Mouse (Mus musculus) forebrain, embryonic 10.5 days (tissue): ENCODE results near the gene Kctd6. TPM values are rescaled to one million over a fixed set of nuclear protein-coding genes. Genes with fewer than 3 reads are reported as not detected.
"Not testable (repeated sequence)": the region's sequence is repeated elsewhere in the genome, so short reads cannot be mapped to it uniquely, and the experiment has no call there.

Source experiments
- DNase-seq: peaks from one replicate; pipeline ENCODE4 v3.0.0-alpha.2; 2017; ENCODE audit warnings: low spot score; ENCODE audit errors: extremely low spot score
- H3K27ac ChIP-seq: fragments of 300-500 bp; sonication (generic); 2 replicates; pipeline ENCODE4 v1.5.1; 2016; ENCODE audit warnings: mild to moderate bottlenecking
- H3K27me3 ChIP-seq: fragments of 300-500 bp; sonication (generic); 2 replicates; pipeline ENCODE4 v1.6.1; 2016; ENCODE audit warnings: mild to moderate bottlenecking; ENCODE audit not compliant: poor library complexity, severe bottlenecking
- H3K36me3 ChIP-seq: fragments of 300-500 bp; sonication (generic); replicated peaks from 2 replicates; pipeline ENCODE4 v1.6.1; 2016; ENCODE audit warnings: mild to moderate bottlenecking, moderate library complexity
- H3K4me1 ChIP-seq: fragments of 300-500 bp; sonication (generic); 2 replicates; pipeline ENCODE4 v1.6.1; 2016
- H3K4me3 ChIP-seq: fragments of 300-500 bp; sonication (generic); 2 replicates; pipeline ENCODE4 v1.5.1; 2016; ENCODE audit warnings: mild to moderate bottlenecking, moderate library complexity
- H3K9me3 ChIP-seq: fragments of 300-500 bp; sonication (generic); 2 replicates; pipeline ENCODE4 v1.6.1; 2016; ENCODE audit warnings: mild to moderate bottlenecking, moderate library complexity
- WGBS: fragments of 180-500 bp; shearing (Covaris S2); methylation state at CpG from one replicate; pipeline ENCODE4 v1.1.7; 2016; 5-methylcytosine and 5-hydroxymethylcytosine counted together
- polyA plus RNA-seq: library from polyadenylated mRNA; unstranded; fragments of >200 nt; fragmentation: Nextera tagmentation; extraction: Ambion mirVana; gene quantifications from 2 replicates; pipeline ENCODE4 v1.2.1, GENCODE M21; 2016

Gene Kctd6
- 2.8 and 3.1 TPM in 2 replicates for polyA plus RNA-seq

DNA sequence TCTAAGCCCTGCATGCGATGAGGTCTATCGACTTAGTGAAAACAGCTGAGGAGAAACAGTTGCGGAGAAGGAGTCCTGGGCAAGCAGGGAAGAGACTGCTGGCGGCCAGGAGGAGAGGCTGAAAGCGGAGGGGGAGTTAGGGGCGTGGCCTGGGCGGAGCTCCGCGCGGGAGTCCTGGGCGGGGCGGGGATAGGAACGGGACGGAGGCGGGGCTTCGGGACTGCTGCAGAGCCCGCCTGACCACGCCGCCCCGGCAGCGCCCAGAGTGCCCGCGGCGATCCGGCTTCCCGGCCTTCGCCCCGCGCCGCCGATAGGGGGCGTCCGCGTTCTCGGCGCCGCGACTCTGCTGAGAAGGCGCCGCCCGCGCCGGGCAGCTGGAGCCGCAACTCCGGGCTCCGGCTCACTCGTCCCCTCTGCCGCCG, at the start of gene Kctd6:
Gene Kctd6, plus strand, starts transcription at position 338 of the 422 bp plus-strand sequence.
- under 1% methylated on average over 30 of the region's 49 CpGs for WGBS
- Histone ChIP-seq H3K36me3 (no peaks in the 10 kb centered on the region), H3K27me3 (peaks cover 30% of the 10 kb centered on the region), H3K4me1 (peaks cover 42% of the 10 kb centered on the region), H3K4me3 (peak within 1 kb of the TSS; percentile 72), H3K9me3 (no peaks in the 10 kb centered on the region), H3K27ac (peak within 1 kb of the TSS; percentile 94)
- peak; percentile 98 for DNase-seq

- Histone ChIP-seq H3K4me3 (no peak overlapping the region), H3K27me3 (no peaks in the 10 kb centered on the region), H3K4me1 (no peaks in the 10 kb centered on the region), H3K36me3 (peaks cover 78% of the 10 kb centered on the region), H3K27ac (no peak overlapping the region), H3K9me3 (no peaks in the 10 kb centered on the region)
- DNase-seq, result no peak
- 89% methylated on average over 7 of the region's 7 CpGs for WGBS
Observed at GRCm38 (mm10) chr14:8164463-8164862, 49.5 kb upstream of the Kctd6 start.

DNA sequence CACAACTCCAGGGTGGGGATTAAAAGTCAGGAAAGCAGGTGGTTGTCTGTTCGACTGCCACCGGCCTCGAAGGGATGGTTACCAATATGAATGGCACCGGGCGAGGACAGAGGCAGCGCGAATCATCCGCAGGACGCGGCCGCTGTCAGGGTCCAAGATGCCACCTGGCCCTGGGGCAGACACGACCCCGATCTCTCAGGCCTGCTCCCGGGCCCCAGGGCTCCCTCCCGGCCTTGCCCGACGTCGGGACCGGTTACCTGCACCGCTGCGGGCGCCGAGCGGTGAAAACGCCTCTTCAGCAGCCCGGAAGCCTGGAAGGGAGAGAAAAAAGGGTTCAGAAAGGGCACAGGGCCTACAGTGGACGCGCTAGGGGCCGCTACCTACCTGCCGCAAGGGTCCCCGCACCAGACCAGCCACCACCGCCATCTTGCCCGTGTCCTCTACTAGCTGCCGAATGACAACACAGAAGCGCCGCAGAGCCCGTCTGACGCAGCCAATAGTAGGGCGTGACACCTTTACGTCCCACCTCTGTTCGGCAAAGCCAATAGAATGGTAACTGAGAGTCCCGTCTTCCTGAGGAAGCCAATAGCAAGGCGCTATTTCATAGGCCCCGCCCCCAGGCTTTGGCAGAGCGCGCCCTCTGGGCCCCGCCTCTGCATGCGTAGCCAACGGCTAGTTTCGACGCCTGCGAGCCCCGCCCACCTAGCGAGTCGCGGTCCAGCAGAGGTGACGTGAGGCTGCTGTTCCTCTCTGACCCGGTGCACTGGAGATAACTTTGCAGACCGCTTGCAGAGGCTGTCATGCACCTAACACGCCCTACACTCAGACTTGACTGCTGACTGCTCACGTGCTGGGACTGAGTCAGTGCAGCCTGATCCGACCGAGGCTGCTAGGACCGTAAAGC, 41.2 kb upstream of the Kctd6 start, which contains the start of gene Pdhb:
Gene Pdhb, minus strand, starts transcription at position 519 of the 904 bp plus-strand sequence.
- DNase-seq, result peak; percentile 98
- peak within 1 kb of the TSS; percentile 96 for H3K4me3 ChIP-seq
- no peaks in the 10 kb centered on the region for H3K27me3 ChIP-seq
- H3K27ac ChIP-seq, result peak within 1 kb of the TSS; percentile 93
- peaks cover 19% of the 10 kb centered on the region for H3K4me1 ChIP-seq
- peaks cover 33% of the 10 kb centered on the region for H3K36me3 ChIP-seq
- no peaks in the 10 kb centered on the region for H3K9me3 ChIP-seq
- WGBS, result under 1% methylated on average over 64 of the region's 64 CpGs

DNA sequence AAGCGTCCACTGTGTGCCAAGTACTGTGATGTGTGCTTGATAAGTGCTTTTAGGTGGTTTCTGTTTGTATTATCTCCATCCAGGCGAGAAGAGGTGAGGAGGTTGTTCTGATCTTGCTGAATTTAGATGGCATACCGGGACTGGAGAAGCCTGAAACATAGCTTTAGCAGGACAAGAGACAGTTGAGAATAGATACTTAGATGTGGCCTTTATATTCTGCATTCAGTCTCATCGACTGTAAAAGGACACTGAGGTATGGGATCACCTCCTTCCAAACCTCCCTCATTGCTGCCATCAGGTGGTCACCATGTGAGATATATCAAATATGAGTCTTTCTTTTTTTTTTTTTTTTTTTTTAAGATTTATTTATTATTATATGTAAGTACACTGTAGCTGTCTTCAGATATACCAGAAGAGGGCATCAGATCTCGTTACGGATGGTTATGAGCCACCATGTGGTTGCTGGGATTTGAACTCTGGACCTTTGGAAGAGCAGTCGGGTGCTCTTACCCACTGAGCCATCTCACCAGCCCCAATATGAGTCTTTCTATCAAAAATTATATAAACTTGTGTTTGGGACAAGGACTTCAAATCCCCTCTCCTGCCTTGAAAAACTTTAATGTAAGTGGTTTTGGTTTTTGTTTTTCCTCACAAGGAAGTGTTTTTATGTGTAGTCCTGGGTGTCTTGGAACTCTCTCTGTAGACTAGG, 40.2 kb upstream of the Kctd6 start:
- Histone ChIP-seq H3K4me3 (peak overlapping the region; percentile 96), H3K4me1 (peaks cover 19% of the 10 kb centered on the region), H3K27ac (peak overlapping the region; percentile 77), H3K36me3 (peaks cover 23% of the 10 kb centered on the region)
- not testable (repeated sequence) for H3K9me3 ChIP-seq, H3K27me3 ChIP-seq, DNase-seq
- WGBS, result 29% methylated on average over 7 of the region's 7 CpGs

DNA sequence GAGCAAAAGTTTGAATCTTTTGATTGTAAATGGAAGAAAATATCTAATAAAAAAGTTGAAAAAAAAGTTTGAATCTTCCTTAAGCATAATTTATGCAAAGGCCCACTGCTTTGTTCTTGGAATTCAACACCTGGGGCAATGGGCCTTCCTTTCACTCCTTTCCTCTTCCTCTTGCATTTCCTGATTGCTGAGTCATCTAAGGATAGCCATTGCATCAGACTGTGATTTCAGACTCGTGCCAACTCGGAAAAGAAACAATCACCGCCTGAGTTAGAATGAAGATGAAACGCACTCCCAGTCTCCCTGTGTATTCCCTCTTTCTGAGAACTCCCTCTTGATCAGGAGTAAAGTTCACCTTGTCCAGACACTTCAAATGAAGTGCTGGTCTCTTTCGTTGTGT, 39.3 kb upstream of the Kctd6 start:
- H3K9me3 ChIP-seq, result no peaks in the 10 kb centered on the region
- DNase-seq, result no peak
- peaks cover 19% of the 10 kb centered on the region for H3K4me1 ChIP-seq
- peaks cover 14% of the 10 kb centered on the region for H3K36me3 ChIP-seq
- H3K27me3 ChIP-seq, result no peaks in the 10 kb centered on the region
- no peak overlapping the region for H3K4me3 ChIP-seq
- H3K27ac ChIP-seq, result no peak overlapping the region
- 87% methylated on average over 5 of the region's 5 CpGs for WGBS

- Histone ChIP-seq H3K9me3 (no peaks in the 10 kb centered on the region), H3K4me1 (peaks cover 18% of the 10 kb centered on the region), H3K36me3 (no peaks in the 10 kb centered on the region), H3K4me3 (no peak overlapping the region), H3K27me3 (no peaks in the 10 kb centered on the region), H3K27ac (no peak overlapping the region)
- WGBS, result 67% methylated on average over 5 of the region's 5 CpGs
- no peak for DNase-seq
Observed at GRCm38 (mm10) chr14:8176251-8176650, 37.7 kb upstream of the Kctd6 start.

GRCm38 (mm10) chr14:8180371-8181035, 33.4 kb upstream of the Kctd6 start:
- WGBS, result 73% methylated on average over 4 of the region's 4 CpGs
- no peaks in the 10 kb centered on the region for H3K27me3 ChIP-seq
- H3K4me1 ChIP-seq, result peaks cover 3% of the 10 kb centered on the region; the same call in 1 of the 2 replicates
- H3K36me3 ChIP-seq, result no peaks in the 10 kb centered on the region
- no peak for DNase-seq
- H3K4me3 ChIP-seq, result no peak overlapping the region
- H3K9me3 ChIP-seq, result no peaks in the 10 kb centered on the region
- no peak overlapping the region for H3K27ac ChIP-seq

- H3K27me3 ChIP-seq, result no peaks in the 10 kb centered on the region
- no peaks in the 10 kb centered on the region for H3K4me1 ChIP-seq
- 56% methylated on average over 3 of the region's 3 CpGs for WGBS
- no peaks in the 10 kb centered on the region for H3K36me3 ChIP-seq
- no peaks in the 10 kb centered on the region for H3K9me3 ChIP-seq
- H3K4me3 ChIP-seq, result no peak overlapping the region
- H3K27ac ChIP-seq, result no peak overlapping the region
- no peak for DNase-seq
Observed at GRCm38 (mm10) chr14:8183330-8183729, 30.6 kb upstream of the Kctd6 start.

GRCm38 (mm10) chr14:8186278-8187045, 27.5 kb upstream of the Kctd6 start:
- no peak for DNase-seq
- H3K4me3 ChIP-seq, result no peak overlapping the region
- H3K36me3 ChIP-seq, result no peaks in the 10 kb centered on the region
- no peaks in the 10 kb centered on the region for H3K9me3 ChIP-seq
- no peaks in the 10 kb centered on the region for H3K4me1 ChIP-seq
- WGBS, result 92% methylated on average over 6 of the region's 6 CpGs
- H3K27me3 ChIP-seq, result no peaks in the 10 kb centered on the region
- no peak overlapping the region for H3K27ac ChIP-seq

DNA sequence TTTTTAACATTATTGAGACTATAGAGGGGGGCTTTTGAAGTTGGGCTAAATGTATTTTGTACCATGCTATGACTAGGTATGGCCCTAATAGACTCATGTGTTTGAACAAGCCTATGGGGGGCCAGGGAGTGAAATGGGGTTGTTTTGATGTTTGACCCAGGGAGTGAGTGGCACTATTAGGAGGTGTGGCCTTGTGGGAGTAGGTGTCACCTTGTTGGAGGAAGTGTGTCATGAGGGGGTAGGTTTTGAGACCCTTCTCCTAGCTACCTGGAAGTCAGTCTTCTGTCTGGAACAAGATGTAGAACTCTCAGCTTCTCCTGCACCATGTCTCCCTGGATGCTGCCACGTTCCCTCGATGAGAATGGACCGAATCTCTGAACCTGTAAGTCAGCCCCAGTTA, 23.4 kb upstream of the Kctd6 start:
- no peak overlapping the region for H3K27ac ChIP-seq
- H3K4me1 ChIP-seq, result no peaks in the 10 kb centered on the region
- H3K36me3 ChIP-seq, result no peaks in the 10 kb centered on the region
- WGBS, result 91% methylated on average over 3 of the region's 3 CpGs
- no peak overlapping the region for H3K4me3 ChIP-seq
- DNase-seq, result no peak
- H3K9me3 ChIP-seq, result no peaks in the 10 kb centered on the region
- no peaks in the 10 kb centered on the region for H3K27me3 ChIP-seq

GRCm38 (mm10) chr14:8191331-8191965, 22.5 kb upstream of the Kctd6 start:
- Histone ChIP-seq H3K9me3 (no peaks in the 10 kb centered on the region), H3K4me3 (no peak overlapping the region), H3K36me3 (no peaks in the 10 kb centered on the region), H3K4me1 (no peaks in the 10 kb centered on the region), H3K27me3 (no peaks in the 10 kb centered on the region), H3K27ac (no peak overlapping the region)
- 79% methylated on average over 12 of the region's 12 CpGs for WGBS
- DNase-seq, result no peak

- no peak overlapping the region for H3K27ac ChIP-seq
- 89% methylated on average over 6 of the region's 6 CpGs for WGBS
Observed at GRCm38 (mm10) chr14:8192727-8193126, 21.2 kb upstream of the Kctd6 start.

More at GRCm38 (mm10) chr14:8192727-8193126, 21.2 kb upstream of the Kctd6 start:
- Histone ChIP-seq H3K9me3 (no peaks in the 10 kb centered on the region), H3K27me3 (no peaks in the 10 kb centered on the region), H3K36me3 (no peaks in the 10 kb centered on the region), H3K4me3 (no peak overlapping the region), H3K4me1 (no peaks in the 10 kb centered on the region)
- no peak for DNase-seq
